Mouse (Mus musculus) cerebellum, adult 2 months (tissue): ENCODE measurements at regions not wholly inside any gene's neighbourhood (a gene's known extent, or its start where the extent isn't known, plus 50 kb on each side); places are given as distances from the start of the nearest gene placed in this dataset.

ENCODE experiments used
- DNase-seq, 2 experiments: peaks; one replicate each; pipeline ENCODE4 v3.0.0; 2021
- H3K27ac ChIP-seq: fragments of 200-500 bp; 2 replicates; pipeline ENCODE4 v1.5.1; 2012; ENCODE audit warnings: low read length, control low read depth, inconsistent platforms; ENCODE audit not compliant: insufficient read depth
- H3K27me3 ChIP-seq: fragments of 200-500 bp; 2 replicates; pipeline ENCODE4 v1.6.1; 2012; ENCODE audit warnings: inconsistent platforms, mild to moderate bottlenecking, low read length, moderate library complexity; ENCODE audit not compliant: control insufficient read depth, insufficient read depth
- H3K4me1 ChIP-seq: fragments of 200-500 bp; 2 replicates; pipeline ENCODE4 v1.6.1; 2011; ENCODE audit warnings: low read length; ENCODE audit not compliant: control insufficient read depth, insufficient read depth
- H3K4me3 ChIP-seq: fragments of 200-500 bp; replicated peaks from 2 replicates; pipeline ENCODE3; 2011; ENCODE audit warnings: mild to moderate bottlenecking, low read depth, low read length, control low read depth; ENCODE audit not compliant: insufficient read depth
- CTCF ChIP-seq: fragments of 200-500 bp; IDR thresholded peaks from 2 replicates; pipeline ENCODE4 v1.5.1; 2011; ENCODE audit warnings: low read depth, mild to moderate bottlenecking, control low read depth, low read length, moderate library complexity, borderline replicate concordance; ENCODE audit not compliant: insufficient read depth
- POLR2A ChIP-seq: fragments of 200-500 bp; IDR thresholded peaks from 2 replicates; pipeline ENCODE4 v1.6.1; 2011; ENCODE audit warnings: low read length, control low read depth, borderline replicate concordance; ENCODE audit not compliant: insufficient read depth
- WGBS: fragments of 180-500 bp; shearing (Covaris S2); methylation state at CpG from one replicate; pipeline ENCODE4 v1.1.7; 2018; 5-methylcytosine and 5-hydroxymethylcytosine counted together

DNA sequence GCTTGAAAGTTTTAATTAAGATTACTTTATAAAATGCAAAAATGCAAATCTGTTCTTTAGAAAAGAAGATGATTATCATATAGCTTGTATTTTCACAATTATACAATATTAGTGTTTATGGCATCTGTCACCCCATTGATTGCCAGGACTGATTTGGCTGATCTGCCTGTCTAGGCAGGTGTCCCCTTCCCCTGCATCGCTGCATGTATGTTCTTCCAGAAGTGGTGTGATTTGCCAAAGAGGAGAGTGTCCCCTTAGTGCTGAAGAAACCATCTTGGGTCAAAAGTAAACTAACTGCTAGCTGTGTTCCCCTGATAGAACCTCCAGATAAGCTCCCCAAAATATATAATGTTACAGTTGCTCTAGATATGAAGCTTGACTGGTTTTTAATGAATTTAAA, 883.3 kb upstream of the Cdh10 start:
- Histone ChIP-seq H3K27me3 (no peaks in the 10 kb centered on the region), H3K4me3 (no peak overlapping the region), H3K27ac (no peak overlapping the region), H3K4me1 (no peaks in the 10 kb centered on the region)
- peak in 1 of 2 experiments; percentile 10 for DNase-seq
- WGBS: 27% methylated on average over 1 of the region's 1 CpGs
- no peak for TF ChIP-seq CTCF
- no peak for TF ChIP-seq POLR2A

DNA sequence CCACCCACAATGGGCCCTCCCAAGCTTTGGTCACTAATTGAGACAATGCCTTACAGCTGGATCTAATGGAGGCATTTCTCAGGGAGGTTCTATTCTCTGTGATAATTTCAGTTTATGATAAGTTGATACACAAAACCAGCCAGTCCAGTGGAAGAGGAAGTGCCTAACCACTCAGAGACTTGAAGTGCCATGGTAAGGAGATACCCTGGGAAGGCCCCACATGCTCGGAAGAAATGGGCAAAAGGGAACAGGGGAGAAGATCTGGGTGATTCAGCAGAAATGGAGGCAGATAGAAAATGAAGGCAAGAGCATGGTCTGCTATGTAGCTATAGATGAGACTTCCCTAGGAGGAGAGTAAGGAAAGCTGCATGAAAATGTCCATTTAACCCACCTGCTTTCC, 856.0 kb upstream of the Cdh10 start:
- Histone ChIP-seq H3K4me3 (no peak overlapping the region), H3K27ac (no peak overlapping the region), H3K4me1 (no peaks in the 10 kb centered on the region), H3K27me3 (no peaks in the 10 kb centered on the region)
- 88% methylated on average over 1 of the region's 1 CpGs for WGBS
- no peak for DNase-seq
- TF ChIP-seq POLR2A: no peak
- no peak for TF ChIP-seq CTCF

DNA sequence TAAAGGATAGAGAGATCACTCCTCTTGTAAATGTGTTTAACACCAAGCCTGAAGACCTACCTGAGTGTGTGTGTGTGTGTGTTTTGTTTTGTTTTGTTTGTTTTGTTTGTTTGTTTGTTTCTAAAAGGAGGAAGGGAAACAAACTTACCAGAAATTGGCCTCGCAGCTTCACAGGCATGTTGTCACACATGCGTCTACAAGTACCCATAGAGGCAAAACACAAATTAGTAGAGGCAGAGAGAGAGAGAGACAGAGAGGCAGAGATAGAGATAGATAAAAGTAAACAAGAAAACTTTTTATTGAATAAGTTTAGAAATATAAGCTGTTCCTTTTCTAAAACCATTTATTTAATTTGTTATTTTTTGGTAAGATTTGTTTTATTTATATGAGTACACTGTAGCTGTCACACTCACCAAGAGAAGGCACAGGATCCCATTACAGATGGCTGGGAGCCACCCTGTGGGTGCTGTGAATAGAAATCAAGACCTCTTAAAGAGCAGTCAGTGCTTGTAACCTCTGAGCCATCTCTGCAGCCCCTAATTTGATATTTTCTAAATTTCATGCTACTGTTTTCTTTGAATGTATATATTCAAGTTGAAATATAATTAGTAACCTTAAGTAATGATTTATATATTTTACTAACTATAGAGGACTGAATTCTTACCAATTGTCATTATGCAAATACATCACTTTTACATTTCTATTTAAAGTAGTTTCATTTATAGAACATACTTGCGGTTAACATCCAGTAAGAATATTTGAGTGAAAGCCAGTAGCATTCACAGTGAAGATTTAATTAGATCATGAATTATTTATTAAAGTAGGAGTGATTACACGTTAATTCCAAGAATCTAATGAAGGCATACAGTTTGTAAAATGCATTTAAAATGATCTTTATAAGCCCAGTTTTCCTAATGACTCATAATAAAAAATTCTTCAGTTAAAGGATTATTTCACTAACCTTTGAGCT, 855.2 kb upstream of the Cdh10 start:
- no peak overlapping the region for H3K4me3 ChIP-seq
- H3K27ac ChIP-seq: no peak overlapping the region
- WGBS: 72% methylated on average over 4 of the region's 4 CpGs
- H3K4me1 ChIP-seq: no peaks in the 10 kb centered on the region
- no peaks in the 10 kb centered on the region for H3K27me3 ChIP-seq
- TF ChIP-seq POLR2A (no peak), CTCF (no peak)
- DNase-seq: no peak

DNA sequence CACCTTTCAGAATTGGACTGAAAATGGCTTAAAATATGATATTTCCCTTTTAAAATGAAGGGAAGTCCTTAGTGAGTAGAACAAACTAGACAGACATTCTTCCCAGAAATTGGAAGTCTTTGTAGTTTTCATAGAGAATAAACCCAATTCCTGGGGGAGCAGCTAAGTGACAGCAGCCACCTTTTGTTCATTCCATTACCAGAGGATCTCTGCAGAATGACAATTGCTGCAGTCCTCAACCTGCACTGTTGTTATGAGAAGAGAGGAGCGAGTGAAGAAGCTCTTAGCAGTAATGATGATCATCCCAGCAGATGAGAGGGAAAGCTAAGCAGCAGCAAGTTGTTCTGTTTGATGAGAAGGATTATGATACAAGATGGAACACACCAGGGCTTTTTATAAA, 831.0 kb upstream of the Cdh10 start:
- WGBS: 73% methylated on average over 1 of the region's 1 CpGs
- TF ChIP-seq POLR2A: no peak
- H3K27ac ChIP-seq: no peak overlapping the region

DNA sequence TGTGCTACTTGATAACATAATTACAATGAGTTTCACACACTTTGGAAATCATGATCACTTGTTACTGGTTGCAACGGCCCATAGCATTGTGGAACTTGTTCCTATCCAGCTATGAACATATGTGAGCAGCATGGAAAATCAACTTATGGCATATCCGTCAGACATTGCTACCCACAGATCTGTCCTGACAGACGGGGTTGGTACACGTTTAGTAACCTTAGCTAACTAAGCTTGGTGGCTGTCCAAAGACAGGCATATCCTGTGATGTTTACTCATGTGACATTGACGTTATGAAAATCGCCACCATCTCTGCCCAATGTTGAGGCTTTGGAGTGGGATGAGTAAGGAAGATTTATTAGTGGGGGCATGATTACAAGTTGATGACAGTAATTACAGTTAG, 786.1 kb upstream of the Cdh10 start:
- H3K27me3 ChIP-seq: no peaks in the 10 kb centered on the region
- no peak for TF ChIP-seq CTCF
- no peak for TF ChIP-seq POLR2A
- H3K4me3 ChIP-seq: no peak overlapping the region
- WGBS: 73% methylated on average over 6 of the region's 6 CpGs
- H3K4me1 ChIP-seq: no peaks in the 10 kb centered on the region
- no peak overlapping the region for H3K27ac ChIP-seq
- no peak for DNase-seq

More for the DNA sequence above, 831.0 kb upstream of the Cdh10 start:
- H3K4me3 ChIP-seq: no peak overlapping the region
- no peaks in the 10 kb centered on the region for H3K27me3 ChIP-seq
- no peaks in the 10 kb centered on the region for H3K4me1 ChIP-seq
- DNase-seq: no peak

DNA sequence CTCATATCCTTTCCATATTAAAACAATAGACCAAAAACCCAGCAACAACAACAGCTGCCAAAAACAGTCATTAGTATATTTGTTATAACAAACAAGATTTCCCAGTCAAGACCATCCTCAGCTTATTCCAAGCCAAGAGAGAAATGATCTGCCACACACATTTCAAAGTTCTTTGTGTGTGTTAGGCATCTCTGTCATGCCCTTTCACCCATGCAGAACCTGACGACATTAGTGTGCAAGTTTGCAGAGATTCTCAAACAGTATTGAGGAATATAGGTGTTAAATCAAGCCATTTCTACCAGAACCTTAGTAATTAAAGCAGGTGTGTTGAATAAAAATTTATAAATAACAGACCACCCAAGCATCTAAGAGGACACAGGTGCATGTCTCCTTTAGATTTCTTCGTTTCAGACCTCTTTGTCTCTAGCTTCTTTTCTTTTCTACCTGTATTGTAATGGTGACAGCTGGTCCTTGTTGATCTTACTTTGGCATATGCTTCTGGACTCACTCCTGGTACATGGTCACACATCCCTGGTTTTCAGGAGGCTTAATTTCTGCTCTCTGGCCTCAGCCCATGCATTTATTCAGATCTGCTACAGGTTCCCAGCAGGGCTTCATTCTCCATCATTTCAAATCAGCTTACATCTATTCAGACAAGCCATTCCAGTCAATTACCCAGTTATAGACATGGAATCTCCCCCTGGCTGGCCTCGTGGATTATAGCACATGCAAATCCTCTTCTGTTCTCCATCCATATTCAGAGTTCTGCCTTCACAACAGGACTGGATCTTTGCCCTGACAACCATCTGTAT, 766.3 kb upstream of the Cdh10 start:
- DNase-seq: peak in 1 of 2 experiments; percentile 43
- Histone ChIP-seq H3K4me1 (no peaks in the 10 kb centered on the region), H3K4me3 (no peak overlapping the region), H3K27me3 (no peaks in the 10 kb centered on the region; the same call in 1 of the 2 replicates), H3K27ac (no peak overlapping the region)
- TF ChIP-seq POLR2A: no peak
- TF ChIP-seq CTCF: no peak
- 9% methylated on average over 3 of the region's 3 CpGs for WGBS

DNA sequence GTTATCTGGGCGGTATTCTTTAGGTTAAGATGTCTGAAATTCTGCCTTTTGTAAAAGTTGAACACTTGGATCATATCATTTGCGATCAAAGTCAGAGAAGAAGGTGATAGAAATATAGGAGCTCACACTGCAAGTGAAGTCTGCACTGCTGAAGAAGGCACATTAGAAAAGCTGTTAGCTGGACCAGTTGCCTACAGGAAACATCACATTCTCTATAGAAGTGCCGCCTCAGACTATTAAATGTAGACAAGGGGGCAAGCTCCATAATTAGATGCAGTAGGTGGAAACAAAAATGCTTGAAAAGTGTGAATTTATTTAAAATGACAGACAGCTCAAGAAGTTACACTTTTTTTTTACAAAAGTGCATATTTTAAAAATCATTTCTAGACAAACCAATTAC, 753.2 kb upstream of the Cdh10 start:
- TF ChIP-seq CTCF (no peak), POLR2A (no peak)
- Histone ChIP-seq H3K4me3 (no peak overlapping the region), H3K27ac (no peak overlapping the region), H3K27me3 (no peaks in the 10 kb centered on the region), H3K4me1 (no peaks in the 10 kb centered on the region)
- DNase-seq: no peak
- WGBS: 89% methylated on average over 3 of the region's 3 CpGs
